ENCODE assay signal across 11 mouse cellular contexts in the genomic region with DNA sequence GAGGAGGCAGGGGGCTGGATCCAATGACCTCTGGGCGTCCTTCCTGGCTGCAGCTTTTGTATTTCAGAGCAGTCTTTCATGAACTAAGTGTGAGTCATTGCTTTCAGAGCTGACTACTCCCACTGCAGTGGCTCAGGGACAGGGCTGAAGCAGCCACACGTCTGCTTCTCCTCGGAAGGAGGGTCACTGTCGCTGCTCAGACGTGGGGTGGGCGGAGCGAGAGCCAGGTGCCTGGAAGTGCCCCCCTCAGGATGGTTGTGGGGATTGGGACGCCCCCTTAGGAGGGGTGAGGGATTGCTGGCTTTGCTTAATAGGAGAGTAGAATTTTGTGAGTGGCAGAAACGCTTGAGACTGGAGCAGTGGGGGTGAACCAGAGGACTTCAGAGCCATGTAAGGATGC. TPM values are rescaled to one million over a fixed set of nuclear protein-coding genes. Genes with fewer than 3 reads are reported as not detected.
DNase-seq lines count a peak whose midpoint lies in the region; ATAC-seq and TF ChIP-seq lines count a peak whose summit lies in the region.
"Had no signal": no experiment of that assay in that cellular context is flagged by ENCODE, and none has a peak within 500 bp of the region (broad histone marks: within the 10 kb centered on the region; RNA-seq: fewer than 3 reads in every experiment).

No protein-coding gene starts in this region.

- H3K27ac ChIP-seq in heart, postnatal 0 days (ENCODE audit: low read depth) = no peak overlapping the region
- H3K27ac ChIP-seq in stomach, embryonic 14.5 days (ENCODE audit: low read length) = no peak overlapping the region
- H3K27ac ChIP-seq in forebrain, embryonic 11.5 days (ENCODE audit: low read depth, low read length) = no peak overlapping the region
- H3K27ac ChIP-seq: forebrain, embryonic 12.5 days had no signal

- DNase-seq in heart, postnatal 0 days (ENCODE audit: low spot score) = no peak
- no peak for DNase-seq in heart, postnatal 36 days
- peak; percentile 65 for DNase-seq in right cerebral cortex, adult 18-20 months
- DNase-seq in right cerebral cortex, postnatal 10 days (ENCODE audit: low spot score in 2 of 2) = no peak
- peak; percentile 65 for DNase-seq in NIH3T3 (ENCODE audit: low read depth)
- no peak for DNase-seq in layer of hippocampus, adult 11-12 months (ENCODE audit: low spot score)
- DNase-seq in forebrain, embryonic 11.5 days (ENCODE audit: low spot score) = no peak
- DNase-seq: heart, postnatal 4 days; lung, embryonic 14.5 days had no signal

- H3K4me2 ChIP-seq in heart, postnatal 0 days (ENCODE audit: low read depth, low read length) = peak overlapping the region; percentile 22; the same call in 1 of the 2 replicates
- no peak overlapping the region for H3K4me2 ChIP-seq in stomach, embryonic 14.5 days (replicated peaks; ENCODE audit: low read depth, low read length)
- no peak overlapping the region for H3K4me2 ChIP-seq in forebrain, embryonic 11.5 days (ENCODE audit: low read depth, low read length, severe bottlenecking)
- H3K4me2 ChIP-seq: forebrain, embryonic 12.5 days; lung, embryonic 14.5 days had no signal

- no peak overlapping the region; the same call in 1 of the 2 replicates for H3K9ac ChIP-seq in heart, postnatal 0 days (replicated peaks; ENCODE audit: low read depth, low read length)
- no peak overlapping the region for H3K9ac ChIP-seq in stomach, embryonic 14.5 days (replicated peaks; ENCODE audit: low read depth, low read length)
- H3K9ac ChIP-seq in forebrain, embryonic 11.5 days (ENCODE audit: low read length) = no peak overlapping the region
- H3K9ac ChIP-seq: forebrain, embryonic 12.5 days; lung, embryonic 14.5 days had no signal

- peaks cover 18% of the 10 kb centered on the region for H3K27me3 ChIP-seq in heart, postnatal 0 days (ENCODE audit: control insufficient read depth, insufficient read depth, low read length)
- peaks cover 6% of the 10 kb centered on the region for H3K27me3 ChIP-seq in stomach, embryonic 14.5 days (ENCODE audit: control insufficient read depth, insufficient read depth, low read length)
- peaks cover 18% of the 10 kb centered on the region for H3K27me3 ChIP-seq in forebrain, embryonic 11.5 days (ENCODE audit: control insufficient read depth, insufficient read depth, low read length)

- H3K36me3 ChIP-seq in heart, postnatal 0 days (replicated peaks; ENCODE audit: control insufficient read depth, insufficient read depth, low read length) = no peaks in the 10 kb centered on the region
- H3K36me3 ChIP-seq in stomach, embryonic 14.5 days (ENCODE audit: control insufficient read depth, insufficient read depth, low read length) = no peaks in the 10 kb centered on the region
- no peaks in the 10 kb centered on the region for H3K36me3 ChIP-seq in forebrain, embryonic 11.5 days (ENCODE audit: control insufficient read depth, insufficient read depth, low read length)
- H3K36me3 ChIP-seq: forebrain, embryonic 12.5 days had no signal

- WGBS in heart, postnatal 0 days = 18% methylated on average over 9 of the region's 9 CpGs
- WGBS in stomach, embryonic 14.5 days = 20% methylated on average over 9 of the region's 9 CpGs
- 28% methylated on average over 9 of the region's 9 CpGs for WGBS in forebrain, embryonic 11.5 days

- intact Hi-C loops in heart, postnatal 36 days (cut with DNase I) = no loop called here

- no peak overlapping the region for H3K4me3 ChIP-seq in heart, postnatal 0 days (ENCODE audit: low read depth, low read length)
- no peak overlapping the region for H3K4me3 ChIP-seq in stomach, embryonic 14.5 days (ENCODE audit: low read depth, low read length)
- H3K4me3 ChIP-seq in forebrain, embryonic 11.5 days (ENCODE audit: low read depth, low read length) = no peak overlapping the region
- H3K4me3 ChIP-seq: forebrain, embryonic 12.5 days had no signal

- no peak for TF ChIP-seq EP300 in heart, postnatal 0 days (IDR thresholded peaks at IDR 0.05; ENCODE audit: low read depth)

- ATAC-seq in heart, postnatal 0 days (ENCODE audit: insufficient read depth, low read depth) = 0 out of 2 replicates have a peak, but pooled peaks have one; percentile 18
- ATAC-seq in stomach, embryonic 14.5 days (ENCODE audit: insufficient number of reproducible peaks, insufficient read depth, low FRiP score, low read depth) = 0 out of 2 replicates have a peak, but pooled peaks have one; percentile 25
- no peak for ATAC-seq in forebrain, embryonic 11.5 days (replicated peaks; ENCODE audit: low FRiP score)

- H3K9me3 ChIP-seq in heart, postnatal 0 days (replicated peaks; ENCODE audit: control insufficient read depth, low read length) = no peaks in the 10 kb centered on the region
- no peaks in the 10 kb centered on the region for H3K9me3 ChIP-seq in stomach, embryonic 14.5 days (ENCODE audit: control insufficient read depth, low read depth, low read length)
- no peaks in the 10 kb centered on the region for H3K9me3 ChIP-seq in forebrain, embryonic 11.5 days (ENCODE audit: control insufficient read depth, low read length)
- H3K9me3 ChIP-seq: forebrain, embryonic 12.5 days had no signal

- H3K4me1 ChIP-seq in heart, postnatal 0 days (ENCODE audit: control insufficient read depth, insufficient read depth) = peaks cover 7% of the 10 kb centered on the region; the same call in 1 of the 2 replicates
- 0 out of 2 replicates have a peak, but pooled peaks cover 4% of the 10 kb centered on the region for H3K4me1 ChIP-seq in stomach, embryonic 14.5 days (ENCODE audit: control insufficient read depth, insufficient read depth, low read length)
- 0 out of 2 replicates have a peak, but pooled peaks cover 5% of the 10 kb centered on the region for H3K4me1 ChIP-seq in forebrain, embryonic 11.5 days (replicated peaks; ENCODE audit: control insufficient read depth, insufficient read depth, low read length)

- TF ChIP-seq CTCF in heart, postnatal 0 days (IDR thresholded peaks at IDR 0.05; ENCODE audit: low read depth) = no peak

RNA-seq across cellular contexts. Expression of gene Stac2, which starts 4.2 kb away (rescaled TPM):
- 0.15 TPM in 1 of 2 replicates, not detected in the other for total RNA-seq in heart, postnatal 0 days (2014; rRNA removed; ENCODE audit: low replicate concordance)
- 0.04 and 0.11 TPM in 2 replicates for polyA plus RNA-seq in heart, postnatal 0 days (2015; fragmentation: Nextera tagmentation; extraction: Ambion mirVana)
- total RNA-seq in heart, postnatal 36 days (2021) = under 1 TPM in 1 of 2 experiments, not detected in 1; 0.17 TPM
- 0.30 and 0.32 TPM in 2 replicates for polyA plus RNA-seq in stomach, embryonic 14.5 days (2014; fragmentation: Nextera tagmentation; extraction: Ambion mirVana)
- polyA plus RNA-seq in forebrain, embryonic 11.5 days (2014; fragmentation: Nextera tagmentation; extraction: Ambion mirVana) = 0.81 and 0.86 TPM in 2 replicates

RNA-seq across cellular contexts. Expression of gene Rpl19, which starts 31.0 kb away (rescaled TPM):
- 604 and 622 TPM in 2 replicates for total RNA-seq in heart, postnatal 0 days (2014; rRNA removed; ENCODE audit: low replicate concordance)
- polyA plus RNA-seq in heart, postnatal 0 days (2015; fragmentation: Nextera tagmentation; extraction: Ambion mirVana) = 588 TPM in 2 replicates
- total RNA-seq in heart, postnatal 36 days (2021) = 100 to 1,000 TPM; 537 to 577 TPM
- polyA plus RNA-seq in stomach, embryonic 14.5 days (2014; fragmentation: Nextera tagmentation; extraction: Ambion mirVana) = 1,095 and 1,157 TPM in 2 replicates
- polyA plus RNA-seq in forebrain, embryonic 11.5 days (2014; fragmentation: Nextera tagmentation; extraction: Ambion mirVana) = 897 and 919 TPM in 2 replicates

RNA-seq across cellular contexts. Expression of gene Cacnb1, which starts 34.6 kb away (rescaled TPM):
- 5.5 and 6.2 TPM in 2 replicates for total RNA-seq in heart, postnatal 0 days (2014; rRNA removed; ENCODE audit: low replicate concordance)
- 4.8 and 5.2 TPM in 2 replicates for polyA plus RNA-seq in heart, postnatal 0 days (2015; fragmentation: Nextera tagmentation; extraction: Ambion mirVana)
- total RNA-seq in heart, postnatal 36 days (2021) = 1 to 10 TPM; 6.1 to 6.2 TPM
- 7.3 and 9.7 TPM in 2 replicates for polyA plus RNA-seq in stomach, embryonic 14.5 days (2014; fragmentation: Nextera tagmentation; extraction: Ambion mirVana)
- 9.6 and 11.1 TPM in 2 replicates for polyA plus RNA-seq in forebrain, embryonic 11.5 days (2014; fragmentation: Nextera tagmentation; extraction: Ambion mirVana)

Comparison
In these comparisons a context has a peak if more than half of its experiments do, and no peak if none do; other contexts are left out.
1. DNase-seq: peak in right cerebral cortex, adult 18-20 months (single experiment) and NIH3T3 (single experiment); none in heart, postnatal 0 days (single experiment), heart, postnatal 36 days (0 of 2), right cerebral cortex, postnatal 10 days (0 of 2), layer of hippocampus, adult 11-12 months (single experiment) and forebrain, embryonic 11.5 days (single experiment).